Mouse (Mus musculus): ENCODE data around the gene Ptprn2. TPM values are rescaled to one million over a fixed set of nuclear protein-coding genes. Genes with fewer than 3 reads are reported as not detected.
A peak's percentile ranks its signal among the peaks of the same experiment; 100 is the strongest.
"Not testable (repeated sequence)": the region's sequence is repeated elsewhere in the genome, so short reads cannot be mapped to it uniquely, and the experiment has no call there.

Ptprn2 gene
- total RNA-seq, 2 experiments from 2014 or later = not detected

DNA sequence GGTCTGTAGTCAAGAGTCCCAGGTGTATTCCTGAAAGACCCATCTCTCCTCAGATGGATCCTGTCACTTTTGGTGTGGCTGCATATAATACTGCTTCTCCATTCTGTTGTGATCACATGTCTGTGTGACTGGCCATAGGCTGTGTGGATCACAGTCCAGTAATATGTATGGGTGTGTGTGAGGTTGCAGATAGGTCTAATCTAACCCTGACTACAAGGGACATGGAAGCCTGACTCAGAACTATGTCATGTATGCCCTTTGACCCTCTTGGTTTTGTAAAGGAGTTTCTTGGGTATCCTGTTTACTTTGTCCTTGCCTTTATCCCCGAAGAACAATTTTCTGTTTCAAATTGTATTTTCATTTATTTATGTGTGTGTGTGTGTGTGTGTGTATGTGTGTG lies 27.0 kb downstream of the Ptprn2 start:
- no peak for ATAC-seq (replicated peaks; ENCODE audit: poor library complexity, severe bottlenecking)

DNA sequence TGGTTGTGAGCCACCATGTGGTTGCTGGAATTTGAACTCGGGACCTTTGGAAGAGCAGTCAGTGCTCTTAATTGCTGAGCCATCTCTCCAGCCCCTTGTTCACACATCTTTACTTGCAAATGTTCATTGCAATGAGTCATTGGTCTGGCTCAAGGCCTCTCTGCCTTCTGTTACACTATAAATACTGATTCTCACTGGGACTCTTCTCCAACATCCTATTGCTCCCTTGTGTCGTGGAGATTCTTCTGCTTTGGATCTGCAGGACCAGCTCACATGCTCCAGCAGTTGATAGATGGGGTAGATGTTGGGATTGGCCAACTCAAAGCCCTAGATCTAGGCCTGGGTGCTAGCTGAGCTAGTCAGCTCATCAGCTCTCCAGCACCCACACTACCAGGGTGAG lies 28.3 kb downstream of the Ptprn2 start:
- not testable (repeated sequence) for ATAC-seq (replicated peaks; ENCODE audit: poor library complexity, severe bottlenecking)

DNA sequence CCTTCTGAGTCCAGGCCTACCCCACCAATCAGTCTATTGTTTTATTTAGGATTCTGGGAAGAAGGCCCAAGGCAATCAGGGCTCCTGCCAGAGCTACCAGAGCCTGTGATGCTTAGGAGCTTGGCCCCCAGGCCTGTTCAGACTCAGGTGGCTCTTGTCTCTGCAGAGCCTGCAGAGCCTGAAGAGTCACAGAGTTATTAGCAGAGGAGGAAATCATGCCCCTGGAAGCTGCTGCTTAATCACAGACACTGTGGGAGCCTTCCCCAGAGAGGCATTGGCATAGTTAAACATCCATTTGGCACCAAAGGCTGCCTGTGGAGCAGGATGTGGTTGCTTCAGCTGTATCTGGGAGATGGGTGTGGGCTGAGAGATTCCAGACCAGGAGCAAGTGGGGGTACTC lies 30.3 kb downstream of the Ptprn2 start:
- ATAC-seq (replicated peaks; ENCODE audit: poor library complexity, severe bottlenecking) = no peak

DNA sequence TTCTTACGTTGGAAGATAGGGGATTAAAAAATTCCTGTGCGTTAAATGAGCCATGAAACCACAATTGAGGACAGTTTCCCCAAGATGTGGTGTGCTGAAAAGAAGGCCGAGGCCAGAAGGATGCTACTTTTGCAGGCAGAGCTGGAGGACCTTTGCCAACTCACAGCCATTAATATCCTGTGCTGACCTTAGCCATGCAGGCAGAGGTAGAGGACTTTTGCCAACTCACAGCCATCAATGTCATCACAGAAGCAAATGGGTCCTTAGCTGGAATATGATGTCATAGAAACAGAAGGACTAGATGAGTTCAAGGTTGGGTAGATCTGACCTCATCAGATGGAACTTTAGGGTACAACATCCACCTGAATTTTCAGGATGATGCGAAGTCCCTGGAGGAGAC lies 43.3 kb downstream of the Ptprn2 start:
- ATAC-seq (replicated peaks; ENCODE audit: poor library complexity, severe bottlenecking) = no peak

DNA sequence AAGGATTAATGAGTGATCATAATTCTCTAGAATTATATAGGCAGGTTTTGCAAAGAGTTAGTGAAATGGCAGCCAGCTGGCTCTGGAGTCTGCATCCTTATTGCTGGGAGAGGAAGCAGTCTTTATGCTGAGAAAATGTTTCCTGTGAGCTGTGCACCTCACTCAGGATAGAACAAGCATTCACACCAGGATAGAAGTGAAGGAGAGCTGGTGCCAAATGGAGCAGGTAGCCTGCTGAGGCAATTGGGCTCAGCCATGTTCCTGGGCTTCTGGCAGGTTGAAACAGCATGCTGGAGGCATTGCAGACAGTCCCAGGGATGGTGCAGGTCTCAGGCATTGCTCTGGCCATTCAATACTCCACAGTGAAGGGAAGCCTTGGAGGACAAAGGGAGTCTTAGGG lies 47.8 kb downstream of the Ptprn2 start:
- ATAC-seq (replicated peaks; ENCODE audit: poor library complexity, severe bottlenecking) = no peak

DNA sequence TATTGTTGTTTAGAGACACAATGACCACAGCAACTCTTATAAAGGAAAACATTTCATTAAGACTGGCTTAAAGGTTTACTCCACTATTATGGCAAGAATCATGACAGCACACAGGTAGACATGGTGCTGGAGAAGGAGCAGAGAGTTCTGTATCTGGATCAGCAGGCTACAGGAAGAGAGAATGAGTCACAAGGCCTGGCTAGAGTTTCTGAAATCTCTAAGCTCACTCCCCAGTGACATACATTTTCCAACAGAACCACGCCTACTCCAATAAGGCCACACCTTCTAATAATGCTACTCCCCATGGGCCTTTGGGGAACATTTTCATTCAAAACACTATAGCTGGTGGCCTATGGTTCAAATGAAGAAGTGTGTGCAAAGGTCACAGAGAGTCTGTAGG lies 53.8 kb downstream of the Ptprn2 start:
- no peak for ATAC-seq (replicated peaks; ENCODE audit: poor library complexity, severe bottlenecking)

DNA sequence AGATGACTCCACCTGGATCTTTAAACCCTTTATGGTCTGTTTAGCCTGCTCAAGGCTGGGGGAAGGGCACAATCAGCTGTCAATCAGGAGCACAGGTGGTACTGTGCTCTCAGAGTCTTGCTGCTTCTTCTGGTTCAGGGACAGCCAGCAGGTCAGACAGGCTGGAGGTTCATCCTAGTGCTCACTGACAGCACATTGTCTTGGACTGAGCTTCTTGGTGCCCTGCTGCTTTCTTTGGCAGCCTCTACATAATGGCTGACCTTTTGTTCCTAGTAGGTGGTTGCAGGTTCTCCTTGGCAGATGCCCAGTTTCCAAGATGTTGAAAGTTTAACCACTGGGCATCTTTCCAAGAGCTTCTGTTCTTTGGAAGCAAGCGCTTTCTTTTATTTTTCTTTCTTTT lies 55.1 kb downstream of the Ptprn2 start:
- ATAC-seq (replicated peaks; ENCODE audit: poor library complexity, severe bottlenecking) = no peak

DNA sequence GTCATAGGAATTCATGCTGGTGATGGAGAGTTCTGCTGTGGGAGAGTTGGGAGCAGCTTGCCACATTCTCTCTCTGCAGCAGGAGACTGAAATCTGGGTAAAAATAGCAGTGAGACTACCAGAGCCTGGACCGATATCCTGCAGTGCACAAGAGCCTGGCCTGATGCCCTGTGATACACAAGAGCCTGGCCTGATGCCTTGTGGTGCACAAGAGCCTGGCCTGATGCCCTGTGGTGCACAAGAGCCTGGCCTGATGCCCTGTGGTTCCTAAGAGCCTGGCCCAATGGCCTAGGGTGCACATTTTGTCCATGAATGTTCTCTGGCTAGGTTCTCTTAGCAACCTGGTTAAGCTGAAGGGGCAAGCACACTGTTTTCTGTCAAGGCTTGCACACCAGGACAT lies 64.5 kb downstream of the Ptprn2 start:
- no peak for ATAC-seq (replicated peaks; ENCODE audit: poor library complexity, severe bottlenecking)

DNA sequence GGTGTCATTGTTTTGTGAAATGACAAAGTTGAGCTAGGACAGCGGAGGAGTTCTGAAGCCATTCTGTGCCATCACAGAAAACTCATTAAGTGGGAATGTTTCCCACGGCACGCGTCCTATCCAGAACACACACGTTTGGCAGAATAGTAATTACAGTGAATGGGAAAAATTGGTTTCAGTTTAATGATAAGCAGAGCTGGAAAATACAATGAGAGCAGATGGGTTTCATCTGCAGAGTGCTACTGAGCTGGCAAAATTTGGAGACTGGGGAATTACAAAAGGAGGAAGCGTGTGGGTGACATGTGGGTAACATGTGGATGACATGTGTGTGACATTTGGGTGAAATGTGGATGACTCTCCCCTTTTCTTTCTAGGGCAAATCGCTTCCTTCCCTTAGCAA lies 66.0 kb downstream of the Ptprn2 start:
- ATAC-seq (replicated peaks; ENCODE audit: poor library complexity, severe bottlenecking) = no peak

DNA sequence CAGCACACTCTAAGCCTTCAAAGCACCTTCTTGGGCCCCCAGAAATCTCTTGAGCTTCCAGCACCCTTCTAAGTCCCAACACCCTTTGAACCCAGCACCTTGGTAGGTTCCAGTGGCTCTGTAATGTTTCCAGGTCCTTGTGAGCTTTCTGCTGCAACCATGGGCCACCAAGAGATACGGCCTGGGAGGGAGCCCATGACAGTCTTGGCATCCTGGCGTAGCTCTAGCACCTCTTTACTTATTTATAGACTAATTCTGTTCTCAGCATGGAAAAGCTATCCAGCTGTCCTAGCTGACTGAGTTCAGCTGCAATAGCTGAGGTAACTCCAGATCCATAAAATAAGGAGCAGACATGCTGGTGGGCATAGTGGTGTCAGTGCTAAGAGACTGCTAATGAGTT lies 66.8 kb downstream of the Ptprn2 start:
- ATAC-seq (replicated peaks; ENCODE audit: poor library complexity, severe bottlenecking) = no peak

DNA sequence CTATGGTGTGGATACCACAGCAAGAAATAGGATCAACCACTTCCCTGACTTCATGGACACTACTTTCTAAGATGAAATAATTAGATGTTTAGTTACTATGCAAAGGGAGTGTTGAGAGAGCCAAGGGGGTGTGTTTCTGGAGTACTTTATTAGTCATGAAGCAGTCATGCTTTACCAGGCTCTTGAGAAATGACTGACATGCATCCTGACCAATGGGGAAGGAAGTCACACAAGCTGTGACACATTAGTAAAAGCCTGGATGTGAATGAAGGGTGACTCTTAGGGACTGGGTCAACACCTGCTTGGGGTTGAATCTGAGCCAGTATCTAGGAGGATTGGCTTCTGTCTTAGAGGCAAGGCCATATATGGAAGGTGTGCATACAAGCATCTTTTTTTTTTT lies 67.8 kb downstream of the Ptprn2 start:
- no peak for ATAC-seq (replicated peaks; ENCODE audit: poor library complexity, severe bottlenecking)

DNA sequence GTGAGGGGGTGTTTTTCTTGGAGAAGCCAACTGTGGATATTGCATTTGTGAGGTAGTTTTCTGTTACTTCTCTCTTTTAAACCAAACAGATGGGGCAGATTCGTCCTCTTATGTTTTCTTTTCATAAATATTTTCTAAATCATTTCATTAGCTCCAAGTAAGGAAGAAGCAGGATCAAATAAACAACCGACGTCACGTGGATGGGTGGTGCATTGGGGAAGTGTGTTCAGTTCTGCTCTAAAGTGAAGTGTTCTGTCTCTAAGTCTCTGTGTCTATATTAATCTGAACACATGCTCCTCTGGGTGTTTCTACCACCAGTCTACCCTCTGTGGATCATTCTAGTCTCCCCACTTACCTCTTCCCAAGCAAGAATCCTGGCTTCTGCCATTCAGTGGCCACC lies 70.4 kb downstream of the Ptprn2 start:
- ATAC-seq (replicated peaks; ENCODE audit: poor library complexity, severe bottlenecking) = no peak

DNA sequence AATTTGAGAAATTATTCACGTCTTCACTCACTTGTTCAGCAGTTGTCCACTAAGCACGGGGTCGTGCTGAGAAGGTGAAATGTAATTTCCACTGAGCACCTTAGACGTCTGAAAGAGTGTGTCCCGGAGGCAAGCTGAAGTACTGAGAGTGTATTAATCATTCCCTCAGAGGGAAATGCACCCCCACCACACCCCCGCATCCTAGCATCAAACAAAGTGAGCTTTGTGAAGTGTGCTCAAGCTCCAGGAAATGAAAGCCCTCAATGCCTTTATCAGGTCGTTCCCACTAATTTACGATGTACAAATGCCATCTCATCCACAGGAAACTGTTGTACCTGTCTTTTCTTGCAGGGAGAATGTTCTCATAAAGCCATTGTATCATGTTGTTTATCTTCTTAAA lies 78.9 kb downstream of the Ptprn2 start:
- ATAC-seq (replicated peaks; ENCODE audit: poor library complexity, severe bottlenecking) = no peak

DNA sequence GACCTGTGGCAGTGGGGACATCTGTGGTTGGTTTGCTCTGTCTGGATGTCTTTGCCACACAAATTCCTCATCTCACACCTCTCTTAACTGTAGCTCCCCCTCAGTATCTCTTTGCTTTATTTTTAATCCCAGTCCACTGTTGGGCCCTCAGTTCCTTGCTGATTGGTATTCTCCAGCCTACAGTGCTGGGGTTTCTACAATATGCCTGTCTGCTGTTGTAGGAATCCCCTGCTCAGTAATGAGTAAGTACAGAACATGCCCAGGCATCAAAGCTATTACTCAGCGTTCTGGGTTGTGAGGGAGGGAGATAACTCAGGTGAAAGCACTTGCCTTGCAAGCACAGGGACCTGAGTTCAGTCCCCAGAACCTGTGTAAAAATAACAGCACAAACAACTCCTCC lies 81.2 kb downstream of the Ptprn2 start:
- ATAC-seq (replicated peaks; ENCODE audit: poor library complexity, severe bottlenecking) = no peak

DNA sequence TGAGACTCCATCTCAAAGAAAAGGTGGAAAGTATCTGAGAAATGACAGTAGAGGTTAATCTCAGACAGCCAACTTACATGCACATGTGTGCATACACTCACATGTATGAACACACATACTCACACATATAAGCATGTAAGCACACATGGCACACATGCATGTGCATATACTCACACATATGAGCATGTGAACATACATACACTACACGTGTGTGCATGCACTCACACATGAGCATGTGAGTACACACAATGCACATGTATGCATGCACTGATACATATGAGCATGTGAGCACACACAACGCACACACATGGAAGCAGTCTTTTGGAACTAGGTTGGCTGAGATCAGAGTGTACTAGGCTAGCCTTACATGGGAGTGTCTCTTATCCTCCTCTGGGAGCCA lies 81.7 kb downstream of the Ptprn2 start:
- no peak for ATAC-seq (replicated peaks; ENCODE audit: poor library complexity, severe bottlenecking)

DNA sequence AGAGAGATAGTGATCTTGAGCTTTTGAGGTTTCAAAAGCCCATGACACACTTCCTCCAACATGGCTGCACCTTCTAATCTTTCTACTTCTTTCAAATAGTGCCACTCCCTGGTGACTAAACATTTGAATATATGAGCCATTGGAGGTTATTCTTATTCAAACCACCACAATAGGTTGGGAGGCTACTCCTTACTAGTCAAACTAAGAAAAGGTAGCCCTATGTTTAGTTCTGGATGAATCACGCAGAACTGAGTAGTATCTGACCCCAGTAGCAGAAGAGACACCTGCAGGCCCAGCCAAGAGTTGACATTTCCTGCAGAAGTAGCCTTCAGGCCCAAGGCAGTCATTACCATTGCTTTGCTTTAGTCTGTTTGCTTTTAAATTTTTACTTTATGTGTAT lies 84.0 kb downstream of the Ptprn2 start:
- ATAC-seq (replicated peaks; ENCODE audit: poor library complexity, severe bottlenecking) = no peak

DNA sequence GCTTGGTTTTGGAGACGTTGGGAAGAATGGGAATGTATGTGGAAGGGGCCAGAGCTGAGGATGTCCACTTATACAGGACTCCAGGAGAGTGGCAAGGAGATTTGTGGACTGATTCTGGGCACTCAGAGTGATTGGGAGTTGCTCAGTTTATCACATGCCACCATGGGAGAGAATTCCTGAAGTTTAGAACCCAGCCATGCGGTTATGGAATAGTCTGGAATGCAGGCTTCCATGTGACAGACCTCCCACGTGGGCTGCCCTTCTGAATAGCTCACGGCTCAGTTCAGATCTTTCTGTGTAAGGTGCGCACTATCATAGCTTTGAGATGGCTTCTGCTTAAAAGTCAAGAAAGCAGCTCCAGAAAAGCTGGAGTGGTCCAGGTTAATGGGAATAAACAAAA lies 88.6 kb downstream of the Ptprn2 start:
- ATAC-seq (replicated peaks; ENCODE audit: poor library complexity, severe bottlenecking) = no peak

DNA sequence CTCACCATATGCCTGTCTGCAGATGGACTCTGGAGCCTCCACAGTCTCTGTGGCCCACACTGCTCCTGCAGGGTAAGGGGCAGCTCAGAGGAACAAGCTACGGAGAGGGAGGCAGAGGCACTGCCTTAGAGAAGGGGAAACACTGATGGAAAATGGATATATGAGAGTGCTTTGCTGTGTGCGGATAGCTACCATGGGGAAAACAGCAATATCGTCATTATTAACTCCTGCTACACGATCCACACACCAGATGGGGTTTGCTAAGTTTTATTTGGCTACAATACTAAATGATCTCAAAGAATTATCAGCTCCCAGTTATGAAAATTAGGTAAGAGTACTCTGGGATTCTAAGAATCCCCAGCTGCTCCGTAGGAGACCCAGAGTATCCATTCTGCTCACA lies 89.2 kb downstream of the Ptprn2 start:
- no peak for ATAC-seq (replicated peaks; ENCODE audit: poor library complexity, severe bottlenecking)

DNA sequence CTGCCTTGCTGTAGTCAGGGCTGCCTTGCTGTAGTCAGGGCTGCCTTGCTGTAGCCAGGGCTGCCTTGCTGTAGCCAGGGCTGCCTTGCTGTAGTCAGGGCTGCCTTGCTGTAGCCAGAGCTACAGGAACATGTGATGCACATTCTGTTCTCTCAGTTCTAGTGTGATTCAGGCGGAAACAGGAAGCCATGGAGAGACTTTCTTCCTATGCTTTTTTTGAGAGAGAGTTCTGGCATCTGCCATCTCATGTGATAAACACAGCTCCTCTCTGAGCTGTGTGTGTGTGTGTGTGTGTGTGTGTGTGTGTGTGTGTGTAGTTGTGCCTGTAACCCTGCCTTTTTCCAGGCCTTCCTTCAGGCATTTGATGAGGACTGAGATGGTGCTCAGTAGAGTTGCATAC lies 92.4 kb downstream of the Ptprn2 start:
- not testable (repeated sequence) for ATAC-seq (replicated peaks; ENCODE audit: poor library complexity, severe bottlenecking)

DNA sequence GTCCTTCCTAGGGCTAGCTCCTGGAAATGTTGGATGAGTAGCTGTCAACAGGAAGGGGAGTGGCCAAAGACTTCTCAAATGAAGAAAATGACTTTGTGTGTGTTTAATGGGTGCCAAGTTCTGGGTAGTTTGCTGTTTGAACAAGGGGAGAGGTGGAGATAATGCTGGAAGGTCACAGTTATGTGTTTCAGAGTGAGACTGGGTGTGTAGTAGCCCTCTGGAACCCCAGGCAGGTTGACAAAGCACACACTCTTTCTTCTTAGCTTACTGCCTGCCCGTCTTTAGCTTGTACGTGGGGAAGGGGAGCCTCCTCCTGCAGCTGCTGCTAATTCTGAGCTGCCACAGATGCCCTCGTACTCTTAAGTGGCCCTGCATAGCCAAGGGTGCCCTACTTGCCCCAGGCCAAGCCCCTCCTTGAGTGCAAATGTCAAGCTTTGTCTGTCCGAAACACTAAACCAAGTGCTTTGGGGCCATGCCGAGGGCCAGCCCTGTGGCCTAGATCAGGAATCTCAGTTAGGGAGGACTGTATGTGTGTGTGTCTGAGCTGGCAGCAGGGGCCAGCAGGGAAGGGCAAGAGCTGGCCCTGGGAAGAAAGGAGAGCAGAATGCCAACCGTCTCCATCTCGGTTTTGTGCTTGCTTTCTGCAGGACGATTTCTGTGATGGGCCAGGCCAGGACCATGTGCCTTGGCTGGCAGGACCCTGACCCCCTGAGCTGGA lies 95.5 kb downstream of the Ptprn2 start:
- ATAC-seq (replicated peaks; ENCODE audit: poor library complexity, severe bottlenecking) = no peak

DNA sequence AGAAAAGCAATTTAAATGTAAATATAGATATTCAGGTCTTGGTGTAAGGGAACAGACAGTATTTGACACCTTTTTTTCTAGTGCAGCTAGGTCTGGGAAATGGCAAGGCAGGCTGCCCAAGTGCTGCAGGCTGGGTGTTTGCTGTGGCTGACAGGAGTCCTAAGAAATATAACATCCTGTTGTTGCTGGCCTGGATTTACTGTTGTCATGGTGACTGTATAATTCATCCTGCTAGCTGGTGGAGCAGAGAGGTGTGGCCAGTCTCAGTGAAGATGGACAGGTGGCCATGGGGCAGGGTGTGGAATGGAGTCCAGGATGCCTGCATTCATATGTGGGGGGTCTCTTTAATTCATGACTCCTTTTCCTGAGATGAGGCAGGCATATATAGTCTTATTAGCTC lies 96.3 kb downstream of the Ptprn2 start:
- ATAC-seq (replicated peaks; ENCODE audit: poor library complexity, severe bottlenecking) = no peak

DNA sequence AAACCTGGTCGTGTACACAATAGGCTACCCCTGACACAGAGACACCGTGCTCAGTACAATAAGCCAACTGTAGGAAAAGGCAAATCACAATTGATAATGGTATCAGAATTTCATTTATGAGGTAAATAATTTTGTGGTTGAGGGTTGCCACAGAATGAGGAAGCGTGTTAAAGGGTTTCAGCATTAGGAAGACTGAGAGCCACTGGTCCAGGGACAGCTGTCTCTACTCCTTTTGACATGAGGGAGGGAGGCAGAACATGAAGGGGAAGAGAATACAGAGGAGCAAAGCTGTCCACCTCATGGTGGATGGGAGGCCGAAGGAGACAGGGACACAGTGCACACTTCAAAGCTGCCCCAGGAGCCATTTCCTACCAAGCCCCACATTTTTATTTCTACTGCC lies 97.3 kb downstream of the Ptprn2 start:
- ATAC-seq (replicated peaks; ENCODE audit: poor library complexity, severe bottlenecking) = peak; percentile 82

DNA sequence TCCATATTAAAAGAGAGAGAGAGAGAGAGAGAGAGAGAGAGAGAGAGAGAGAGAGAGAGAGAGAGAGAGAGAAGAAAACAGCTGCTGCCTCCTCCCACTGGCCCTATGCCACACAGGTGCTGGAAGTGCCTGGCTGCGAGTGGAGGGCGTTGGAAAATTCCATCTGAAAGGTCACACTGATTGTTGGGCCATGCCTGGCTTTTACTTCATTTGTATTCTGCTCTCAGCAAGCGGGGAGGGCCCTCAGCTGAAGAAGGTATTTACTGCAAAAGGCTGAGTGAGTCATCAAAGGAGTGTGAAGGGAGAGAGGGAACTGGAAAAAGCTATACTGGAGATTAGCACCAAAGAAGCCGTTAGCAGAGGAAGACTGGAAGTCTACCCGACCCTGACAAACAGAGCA lies 99.5 kb downstream of the Ptprn2 start:
- ATAC-seq (replicated peaks; ENCODE audit: poor library complexity, severe bottlenecking) = no peak
